Mouse (Mus musculus): ENCODE measurements around the gene Agap1.

The Agap1 gene

GRCm38 (mm10) chr1:89781861-89782260, 327.3 kb downstream of the Agap1 start:
- DNase-seq: peak; percentile 26

GRCm38 (mm10) chr1:89786793-89787192, 332.2 kb downstream of the Agap1 start:
- no peak for DNase-seq

DNA sequence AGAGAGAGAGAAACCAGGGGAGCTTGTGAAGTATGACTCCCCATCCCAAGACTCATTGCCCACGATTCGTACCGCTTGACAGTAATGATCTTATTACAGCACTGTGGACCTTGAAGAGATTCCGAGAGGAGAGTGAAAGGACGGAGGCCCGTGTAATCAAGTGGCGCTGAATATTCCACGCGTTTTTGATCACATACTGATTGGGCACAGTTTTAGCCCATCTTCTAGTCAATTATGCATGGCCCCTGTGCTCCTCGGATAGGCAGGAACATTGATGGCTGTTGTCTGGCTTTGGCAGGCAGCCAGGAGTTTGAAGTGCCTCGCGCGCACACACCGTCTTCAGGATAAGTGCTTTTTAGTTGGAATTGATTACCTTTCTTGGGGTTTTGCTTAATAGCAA, 344.1 kb downstream of the Agap1 start:
- no peak for DNase-seq

- DNase-seq: no peak
Measured at GRCm38 (mm10) chr1:89801506-89801905, 346.9 kb downstream of the Agap1 start.

- no peak for DNase-seq
Measured at GRCm38 (mm10) chr1:89804981-89805380, 350.4 kb downstream of the Agap1 start.

DNA sequence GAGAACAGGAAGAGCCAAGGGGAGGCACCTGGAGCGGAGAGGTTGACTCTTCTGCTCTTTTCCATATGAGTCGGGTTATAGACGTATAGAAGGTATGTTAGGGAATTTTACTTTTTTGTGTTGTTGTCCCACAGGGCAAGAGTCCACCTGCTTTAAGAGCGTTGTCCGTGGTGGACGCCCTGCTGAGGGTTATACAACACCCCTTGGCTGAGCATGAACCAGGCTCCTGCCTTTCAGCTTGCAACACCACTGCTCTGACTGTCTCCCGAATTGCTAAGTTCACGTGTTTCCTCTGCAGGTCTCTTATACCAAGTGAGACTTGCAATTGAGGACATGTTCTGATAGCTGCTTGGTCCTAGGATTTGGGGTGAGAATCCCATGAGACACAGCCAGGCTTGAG, 358.2 kb downstream of the Agap1 start:
- DNase-seq: peak; percentile 49

DNA sequence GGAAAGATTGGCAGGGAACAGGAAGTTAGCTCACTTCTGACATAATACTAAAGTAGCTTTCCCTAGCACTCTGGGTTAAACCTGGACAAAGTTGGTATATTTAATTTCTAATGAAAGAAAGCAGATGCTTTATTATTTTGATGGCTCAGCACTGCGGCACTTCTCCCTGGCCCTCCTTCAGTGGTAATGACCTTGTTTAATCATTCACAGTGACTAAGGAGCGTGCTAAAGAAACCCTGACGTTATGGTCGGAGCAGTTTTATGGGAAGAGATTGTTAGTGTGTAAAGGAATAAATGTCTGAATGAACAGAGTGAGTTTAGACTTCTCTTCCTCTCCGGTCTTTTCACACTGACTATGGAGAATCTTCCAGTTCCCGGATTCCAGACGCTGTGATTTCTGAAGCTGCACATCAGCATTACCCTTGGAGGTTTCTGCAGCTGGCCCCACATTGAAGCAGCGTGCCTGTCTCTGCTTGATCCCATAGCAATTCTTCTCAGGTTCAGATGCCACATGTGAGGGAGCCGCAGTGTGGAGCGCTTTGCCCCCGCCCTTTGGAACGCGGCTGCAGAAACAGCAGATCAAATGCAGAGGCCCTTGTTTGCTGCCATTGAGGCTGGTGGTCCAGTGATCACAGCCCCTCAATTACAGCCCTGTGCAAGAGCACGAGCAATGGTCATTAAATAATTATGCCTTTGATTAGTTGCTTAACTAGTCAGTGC, 362.0 kb downstream of the Agap1 start:
- DNase-seq: peak; percentile 70

DNA sequence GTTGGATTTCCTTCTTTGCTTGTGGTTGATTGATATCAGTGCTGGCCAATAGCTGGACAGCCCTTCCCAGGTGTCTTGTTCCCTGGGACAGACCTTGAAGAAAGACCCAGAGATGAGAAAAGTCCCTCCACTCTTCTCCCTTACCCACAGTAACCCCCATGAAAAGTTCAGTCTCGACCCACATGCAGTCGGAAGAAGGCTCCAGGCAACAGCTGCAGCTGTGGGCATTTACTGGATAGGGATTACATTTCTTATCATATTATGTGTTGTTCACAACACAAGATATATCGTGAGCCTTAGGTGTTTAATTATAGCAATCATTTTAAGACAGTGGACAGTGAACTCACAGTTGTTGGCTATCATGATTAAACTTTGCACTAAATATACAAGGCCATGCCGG, 367.2 kb downstream of the Agap1 start:
- DNase-seq: no peak

GRCm38 (mm10) chr1:89822431-89822830, 367.8 kb downstream of the Agap1 start:
- DNase-seq: peak; percentile 91

DNA sequence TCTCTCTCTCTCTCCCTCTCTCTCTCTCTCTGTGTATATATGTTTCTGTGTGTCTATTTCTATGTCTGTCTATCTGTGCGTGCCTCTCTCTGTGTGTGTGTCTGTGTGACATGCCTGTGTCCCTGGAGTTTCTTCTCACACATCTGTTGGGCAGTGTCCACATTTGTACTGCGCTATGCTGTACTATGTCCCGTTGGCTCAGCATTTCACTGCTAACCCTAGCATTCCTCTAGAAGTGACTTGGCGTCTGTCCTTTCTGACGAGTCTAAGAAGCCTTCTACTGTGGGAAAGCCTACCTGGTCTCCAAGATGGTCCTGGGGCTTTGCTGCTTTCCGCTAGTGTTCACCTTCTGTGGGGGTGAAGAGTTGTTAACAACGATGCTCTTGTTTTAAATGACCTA, 368.4 kb downstream of the Agap1 start:
- peak; percentile 64 for DNase-seq

DNA sequence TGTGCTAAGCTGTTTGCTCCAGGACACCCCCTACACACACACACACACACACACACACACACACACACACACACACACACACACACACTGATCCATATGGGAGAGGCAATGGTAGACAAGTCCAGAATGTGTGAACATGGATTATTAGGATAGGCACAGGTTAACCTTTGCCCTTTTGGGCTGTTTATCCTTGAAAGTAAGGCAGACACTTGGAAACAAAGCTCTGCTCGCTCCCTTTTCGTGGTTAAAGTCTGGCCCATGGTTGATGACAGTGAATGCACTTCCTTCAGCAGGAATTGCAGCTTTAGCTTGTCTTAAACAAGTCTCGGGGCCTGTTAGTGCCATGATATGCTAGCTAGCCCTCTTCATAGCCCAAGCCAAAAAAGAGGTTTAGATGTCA, 372.4 kb downstream of the Agap1 start:
- peak; percentile 69 for DNase-seq

- no peak for DNase-seq
Measured at GRCm38 (mm10) chr1:89831095-89831494, 376.5 kb downstream of the Agap1 start.

- DNase-seq: no peak
Measured at GRCm38 (mm10) chr1:89844064-89844463, 389.5 kb downstream of the Agap1 start.

GRCm38 (mm10) chr1:89845487-89845886, 390.9 kb downstream of the Agap1 start:
- DNase-seq: no peak

DNA sequence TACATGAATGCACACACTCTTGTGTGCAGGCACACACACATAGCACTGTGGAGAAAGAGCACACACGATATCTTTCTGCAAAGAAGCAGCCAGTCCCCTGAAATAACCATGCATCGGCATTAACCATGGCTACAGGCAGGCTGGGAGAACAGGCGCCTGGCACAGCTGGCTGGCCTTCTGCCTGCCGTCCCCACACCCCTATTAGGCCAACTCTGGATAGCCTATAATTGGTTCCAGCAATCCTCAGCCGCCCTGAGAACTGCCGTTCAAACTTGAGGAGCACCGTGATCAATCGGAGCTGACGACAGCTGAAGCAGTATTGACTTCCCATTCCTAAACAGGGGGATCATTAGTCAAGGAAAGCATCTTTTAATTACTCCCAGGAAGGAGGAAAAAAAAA, 391.5 kb downstream of the Agap1 start:
- DNase-seq: no peak

DNA sequence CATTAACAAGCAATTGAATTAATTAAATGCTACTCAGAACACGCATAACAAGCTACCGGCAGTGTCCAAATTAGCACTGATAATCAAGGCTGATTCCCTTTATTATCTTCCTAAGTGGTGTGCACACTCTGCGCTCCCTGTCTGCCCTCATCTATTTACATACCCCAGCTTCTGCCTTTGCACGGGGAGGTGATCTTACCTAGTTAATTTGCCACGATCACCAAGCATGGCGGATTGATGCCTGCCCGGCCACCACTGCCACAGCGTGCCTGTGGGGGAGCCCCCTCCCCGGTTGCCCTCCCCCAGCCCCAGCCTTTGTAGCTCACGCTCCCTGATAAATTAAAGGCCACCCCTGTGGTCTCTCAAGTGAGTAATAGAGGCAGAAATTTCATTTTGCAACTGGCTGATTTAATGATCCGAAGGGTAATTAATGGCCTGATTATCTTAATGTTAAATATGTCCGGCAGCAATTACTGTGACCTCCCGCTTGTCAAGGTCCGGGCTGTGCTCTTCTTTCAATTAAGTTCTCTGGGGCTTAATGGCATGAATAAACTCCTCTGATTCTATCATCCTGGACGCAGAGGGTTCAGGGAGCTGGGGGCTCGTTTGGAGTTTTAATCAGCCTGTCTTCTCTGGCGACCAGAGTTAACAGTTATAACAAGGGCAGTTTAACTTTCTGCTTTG, 393.9 kb downstream of the Agap1 start:
- DNase-seq: no peak

GRCm38 (mm10) chr1:89849151-89849860, 394.7 kb downstream of the Agap1 start:
- DNase-seq: no peak

DNA sequence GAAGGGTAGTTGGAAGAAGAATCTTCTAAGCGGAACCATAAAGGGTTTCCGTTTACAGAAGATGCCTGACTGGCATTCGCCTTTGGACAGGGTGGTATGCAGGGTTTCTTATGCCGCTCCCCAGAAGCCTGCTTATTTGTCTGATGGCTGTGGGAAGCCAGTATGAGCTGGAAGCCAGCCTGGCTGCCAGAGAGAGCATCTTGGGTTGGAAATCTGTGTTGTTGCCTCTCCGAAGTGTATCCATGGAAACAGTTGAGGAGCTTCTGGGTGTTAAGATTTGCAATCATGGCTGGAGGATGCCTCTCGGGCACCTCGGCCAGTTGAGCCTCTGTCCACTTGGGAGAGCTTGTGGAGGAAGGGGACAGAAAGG, 395.2 kb downstream of the Agap1 start:
- no peak for DNase-seq

- DNase-seq: peak; percentile 43
Measured at GRCm38 (mm10) chr1:89850681-89851414, 396.2 kb downstream of the Agap1 start.

DNA sequence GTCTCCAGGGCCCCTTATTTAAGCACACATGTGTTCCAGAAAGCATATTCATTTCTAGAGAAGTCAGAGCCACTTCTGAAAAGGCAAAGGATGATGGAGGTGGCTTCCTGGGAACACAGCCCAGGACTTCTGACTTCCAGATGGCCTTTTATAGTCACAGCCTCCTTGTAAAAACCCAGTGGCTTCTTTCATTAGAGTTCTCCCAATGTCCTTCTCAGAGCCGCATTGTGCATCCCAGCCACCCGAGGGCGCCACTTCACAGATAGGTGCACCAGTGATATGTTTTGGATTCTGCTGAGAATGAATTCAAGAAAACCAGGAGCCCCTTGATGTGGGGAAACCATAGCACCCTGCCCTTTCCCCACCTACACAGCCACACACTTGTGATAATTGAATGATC, 404.6 kb downstream of the Agap1 start:
- peak; percentile 58 for DNase-seq

DNA sequence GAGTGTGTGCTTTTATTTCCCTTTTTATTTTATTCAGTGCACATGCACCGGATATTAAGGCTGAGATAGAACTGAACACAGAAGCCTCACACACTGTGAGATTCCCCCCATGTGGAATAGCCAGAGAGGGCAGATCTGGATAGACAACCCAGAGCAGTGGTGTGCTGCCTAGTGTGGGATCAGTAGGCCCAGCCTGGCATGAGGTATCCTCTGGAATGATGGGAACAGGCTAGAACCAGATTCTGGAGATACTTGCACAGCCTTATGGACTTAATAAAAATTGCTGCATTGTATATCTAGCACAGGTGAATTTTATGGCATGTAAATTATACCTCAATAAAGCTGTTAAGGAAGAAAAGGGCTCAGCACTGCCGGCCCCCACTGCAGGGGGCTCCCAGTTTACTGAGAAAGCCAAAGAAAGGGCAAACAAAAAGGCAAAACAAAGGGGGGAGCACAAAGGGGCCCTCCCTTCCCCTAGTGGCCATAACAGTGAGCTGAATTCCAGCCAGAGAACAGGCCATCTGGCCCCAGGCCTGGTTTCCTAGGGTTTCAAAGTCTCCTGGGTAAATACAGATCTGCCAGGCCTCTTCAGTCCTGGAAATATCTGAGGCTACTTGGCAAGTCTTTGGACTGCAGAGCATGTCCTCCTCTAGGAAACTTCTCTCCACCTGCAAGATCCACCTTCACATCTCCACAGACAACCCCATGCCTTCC, 405.6 kb downstream of the Agap1 start:
- DNase-seq: peak; percentile 37

DNA sequence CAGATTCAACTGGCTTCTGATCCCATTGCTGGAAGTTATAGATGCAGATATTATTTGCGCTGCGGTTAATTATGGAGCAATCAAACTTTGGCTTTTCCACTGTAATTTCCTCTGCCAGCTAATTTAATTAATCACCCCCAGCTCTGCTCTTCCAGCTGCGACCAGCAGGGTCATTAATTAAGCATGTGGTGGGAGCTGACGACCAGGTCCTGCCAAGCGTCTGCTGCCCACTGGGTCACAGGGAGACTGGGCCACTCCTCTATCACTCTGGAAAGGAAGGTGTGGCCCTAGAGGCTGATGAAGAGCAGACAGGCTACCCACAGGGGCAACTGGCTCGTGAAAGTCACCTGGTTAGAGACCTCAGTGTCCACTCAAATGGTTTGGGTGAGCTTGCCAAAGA, 411.2 kb downstream of the Agap1 start:
- no peak for DNase-seq

DNA sequence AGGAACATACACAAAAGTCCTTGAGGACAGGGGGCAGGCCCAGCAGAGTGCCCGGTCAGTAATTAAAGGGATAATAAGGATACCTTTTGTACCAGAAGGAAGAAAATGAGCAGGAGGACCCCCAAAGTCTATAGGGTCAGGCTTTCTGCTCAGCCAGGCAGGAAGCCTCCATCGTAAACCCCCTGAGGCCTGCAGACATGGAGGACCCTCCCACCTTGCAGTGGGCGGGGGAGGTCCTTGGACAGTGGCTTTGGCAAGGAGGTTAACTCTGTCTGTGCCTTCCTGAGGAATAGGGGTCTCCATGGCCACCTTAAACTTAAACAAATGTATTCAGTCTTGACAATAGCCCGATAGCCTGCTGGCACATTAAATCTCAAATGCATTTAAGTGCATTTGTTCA, 413.2 kb downstream of the Agap1 start:
- no peak for DNase-seq
